Mouse (Mus musculus): ENCODE measurements around the gene Cdc42ep1.

The Cdc42ep1 gene

GRCm38 (mm10) chr15:78878792-78879516 lies 36.5 kb downstream of the Cdc42ep1 start:
- DNase-seq (ENCODE audit: low spot score) = peak; percentile 71

- DNase-seq (ENCODE audit: low spot score) = no peak
Measured at GRCm38 (mm10) chr15:78880432-78880831, 38.0 kb downstream of the Cdc42ep1 start.

GRCm38 (mm10) chr15:78881828-78882227 lies 39.4 kb downstream of the Cdc42ep1 start:
- DNase-seq (ENCODE audit: low spot score) = no peak

GRCm38 (mm10) chr15:78889401-78889853 lies 47.0 kb downstream of the Cdc42ep1 start:
- peak; percentile 31 for DNase-seq (ENCODE audit: low spot score)

GRCm38 (mm10) chr15:78892440-78892839 lies 50.0 kb downstream of the Cdc42ep1 start:
- no peak for DNase-seq (ENCODE audit: low spot score)

GRCm38 (mm10) chr15:78894726-78895125 lies 52.3 kb downstream of the Cdc42ep1 start:
- no peak for DNase-seq (ENCODE audit: low spot score)

- DNase-seq (ENCODE audit: low spot score) = no peak
Measured at GRCm38 (mm10) chr15:78895741-78896140, 53.3 kb downstream of the Cdc42ep1 start.

- peak; percentile 60 for DNase-seq (ENCODE audit: low spot score)
Measured at GRCm38 (mm10) chr15:78896149-78896548, 53.7 kb downstream of the Cdc42ep1 start.

- DNase-seq (ENCODE audit: low spot score) = no peak
Measured at GRCm38 (mm10) chr15:78897488-78897887, 55.1 kb downstream of the Cdc42ep1 start.

GRCm38 (mm10) chr15:78898507-78899001 lies 56.1 kb downstream of the Cdc42ep1 start:
- DNase-seq (ENCODE audit: low spot score) = no peak

GRCm38 (mm10) chr15:78899409-78899739 lies 57.0 kb downstream of the Cdc42ep1 start, which contains the start of gene Gm49510:
Gene Gm49510, plus strand, starts transcription at chr15:78899667.
- DNase-seq (ENCODE audit: low spot score) = no peak

GRCm38 (mm10) chr15:78899740-78900584 lies 57.5 kb downstream of the Cdc42ep1 start, which contains the start of gene Sh3bp1:
Gene Sh3bp1, plus strand, starts transcription at chr15:78899768.
- DNase-seq (ENCODE audit: low spot score) = peak; percentile 64
